Mouse (Mus musculus) myocyte (in vitro differentiated cells): Measurements from ENCODE around the gene Dclk2. TPM values are rescaled to one million over a fixed set of nuclear protein-coding genes. Genes with fewer than 3 reads are reported as not detected.

ENCODE experiments used
- H3K27me3 ChIP-seq: one replicate; pipeline ENCODE4 v1.6.1; 2011; ENCODE audit not compliant: control insufficient read depth, insufficient read depth, insufficient read length
- H3K36me3 ChIP-seq: one replicate; pipeline ENCODE4 v1.6.1; 2011; ENCODE audit not compliant: control insufficient read depth, insufficient read depth
- H3K4me2 ChIP-seq: one replicate; pipeline ENCODE4 v1.6.1; 2011; ENCODE audit warnings: low read depth, control low read depth
- H3K4me3 ChIP-seq: one replicate; pipeline ENCODE4 v1.5.1; 2011; ENCODE audit warnings: mild to moderate bottlenecking, control low read depth, moderate library complexity
- H3K79me2 ChIP-seq: one replicate; pipeline ENCODE4 v1.6.1; 2011; ENCODE audit not compliant: control insufficient read depth, insufficient read depth
- H3ac ChIP-seq: one replicate; pipeline ENCODE4 v1.6.1; 2011; ENCODE audit not compliant: control insufficient read depth, insufficient read length
- CEBPB ChIP-seq: IDR thresholded peaks from 2 replicates; pipeline ENCODE4 v1.6.1; 2011; ENCODE audit warnings: mild to moderate bottlenecking, moderate library complexity; ENCODE audit not compliant: poor library complexity, insufficient read depth, severe bottlenecking
- E2F4 ChIP-seq: IDR thresholded peaks from one replicate; pipeline ENCODE4 v1.6.1; 2011; ENCODE audit warnings: mild to moderate bottlenecking, control low read depth, moderate library complexity; ENCODE audit not compliant: insufficient read depth
- MAX ChIP-seq: IDR thresholded peaks from one replicate; pipeline ENCODE4 v1.6.1; 2011; ENCODE audit warnings: low read depth, mild to moderate bottlenecking, control low read depth
- MYOD1 ChIP-seq, 3 experiments: IDR thresholded peaks; one replicate each; pipeline ENCODE4 v1.6.1; 2011; ENCODE audit warnings: control low read depth in 2 of 3, low read depth in 2 of 3, mild to moderate bottlenecking in 2 of 3, moderate library complexity in 1 of 3; ENCODE audit not compliant: insufficient read length in 2 of 3, control insufficient read depth in 1 of 3
- MYOG ChIP-seq, 3 experiments: IDR thresholded peaks; one replicate each; pipeline ENCODE4 v1.6.1; 2011; ENCODE audit warnings: control low read depth in 2 of 3, low read depth in 2 of 3, mild to moderate bottlenecking in 2 of 3; ENCODE audit not compliant: insufficient read length in 2 of 3, control insufficient read depth in 1 of 3, insufficient read depth in 1 of 3
- POLR2A ChIP-seq: IDR thresholded peaks from one replicate; pipeline ENCODE4 v1.6.1; 2011; ENCODE audit warnings: low read depth, mild to moderate bottlenecking, control low read depth, moderate library complexity; ENCODE audit not compliant: insufficient read length
- POLR2AphosphoS2 ChIP-seq: IDR thresholded peaks from one replicate; pipeline ENCODE4 v1.6.1; 2011; ENCODE audit warnings: low read depth, control low read depth; ENCODE audit not compliant: insufficient read length
- REST ChIP-seq: IDR thresholded peaks from one replicate; pipeline ENCODE4 v1.6.1; 2011; ENCODE audit warnings: mild to moderate bottlenecking, control low read depth, moderate library complexity; ENCODE audit not compliant: insufficient read depth, insufficient read length
- SRF ChIP-seq: IDR thresholded peaks from one replicate; pipeline ENCODE4 v1.6.1; 2011; ENCODE audit warnings: low read depth; ENCODE audit not compliant: control insufficient read depth, insufficient read length
- TCF12 ChIP-seq: IDR thresholded peaks from one replicate; pipeline ENCODE4 v1.6.1; 2011; ENCODE audit warnings: mild to moderate bottlenecking, control low read depth; ENCODE audit not compliant: poor library complexity, insufficient read depth, severe bottlenecking
- TCF3 ChIP-seq: IDR thresholded peaks from one replicate; pipeline ENCODE4 v1.6.1; 2011; ENCODE audit warnings: low read depth, control low read depth; ENCODE audit not compliant: insufficient read length
- USF1 ChIP-seq: IDR thresholded peaks from one replicate; pipeline ENCODE4 v1.6.1; 2011; ENCODE audit warnings: low read depth, mild to moderate bottlenecking, control low read depth, moderate library complexity
- polyA plus RNA-seq: library from polyadenylated mRNA; unstranded; fragments of >200 nt; fragmentation: generic; extraction: Trizol; gene quantifications from one replicate; pipeline ENCODE4 v1.2.1, GENCODE M21; 2012; ENCODE audit warnings: missing spikeins

Dclk2 gene
- polyA plus RNA-seq, 1 experiment, result 1.8 TPM

DNA sequence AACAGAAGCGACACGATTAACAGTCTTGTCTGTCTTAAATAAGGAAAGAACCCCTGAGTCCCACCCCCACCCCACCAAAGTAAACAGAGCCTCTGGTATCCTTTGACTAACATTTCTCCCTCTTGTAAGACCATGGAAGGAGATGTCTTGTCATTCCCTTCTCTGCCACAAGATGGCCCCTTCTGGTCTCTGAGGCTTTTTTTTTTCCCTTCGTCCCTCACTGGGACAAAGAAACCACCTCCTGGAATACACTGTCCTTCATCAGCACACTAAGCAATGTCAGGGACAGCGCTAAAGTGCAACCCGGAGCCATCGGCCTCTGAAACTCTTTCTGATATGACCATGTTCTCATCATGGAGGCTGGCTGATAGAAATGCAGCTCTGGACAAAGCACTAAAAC lies 131.9 kb downstream of the Dclk2 start:
- H3K4me2 ChIP-seq, result no peak overlapping the region

GRCm38 (mm10) chr3:86787423-86788123 lies 133.1 kb downstream of the Dclk2 start:
- Histone ChIP-seq H3K27me3 (no peaks in the 10 kb centered on the region), H3K79me2 (no peaks in the 10 kb centered on the region), H3K4me2 (no peak overlapping the region), H3ac (no peak overlapping the region), H3K4me3 (no peak overlapping the region), H3K36me3 (no peaks in the 10 kb centered on the region)
- TF ChIP-seq MYOD1 (IDR thresholded peaks at IDR 0.05; ENCODE audit: control insufficient read depth in 1 of 3, insufficient read length in 2 of 3, low read depth in 2 of 3) (peak in 1 of 3 experiments; percentile 45), MYOG (IDR thresholded peaks at IDR 0.05; ENCODE audit: control insufficient read depth in 1 of 3, insufficient read depth in 1 of 3, insufficient read length in 2 of 3, low read depth in 2 of 3) (peak in 2 of 3 experiments; percentile 62 to 77), USF1 (no peak)

More for the DNA sequence above, 131.9 kb downstream of the Dclk2 start:
- Histone ChIP-seq H3K4me3 (no peak overlapping the region), H3K27me3 (no peaks in the 10 kb centered on the region), H3K79me2 (no peaks in the 10 kb centered on the region), H3ac (no peak overlapping the region), H3K36me3 (no peaks in the 10 kb centered on the region)
- TF ChIP-seq POLR2AphosphoS2 (no peak), SRF (no peak), MAX (no peak), USF1 (no peak), CEBPB (no peak), E2F4 (no peak), TCF12 (no peak), REST (no peak), TCF3 (no peak), MYOG (IDR thresholded peaks at IDR 0.05; ENCODE audit: control insufficient read depth in 1 of 3, insufficient read depth in 1 of 3, insufficient read length in 2 of 3, low read depth in 2 of 3) (no peak), POLR2A (no peak), MYOD1 (IDR thresholded peaks at IDR 0.05; ENCODE audit: control insufficient read depth in 1 of 3, insufficient read length in 2 of 3, low read depth in 2 of 3) (no peak)

- Histone ChIP-seq H3K4me3 (no peak overlapping the region), H3ac (no peak overlapping the region), H3K4me2 (no peak overlapping the region), H3K36me3 (no peaks in the 10 kb centered on the region), H3K79me2 (no peaks in the 10 kb centered on the region), H3K27me3 (no peaks in the 10 kb centered on the region)
- TF ChIP-seq CEBPB (peak; percentile 59; the same call in 1 of the 2 replicates), MAX (no peak), MYOD1 (IDR thresholded peaks at IDR 0.05; ENCODE audit: control insufficient read depth in 1 of 3, insufficient read length in 2 of 3, low read depth in 2 of 3) (no peak)
These were observed 133.8 kb downstream of the Dclk2 start for GRCm38 (mm10) chr3:86786845-86787351.

- no peaks in the 10 kb centered on the region for H3K79me2 ChIP-seq
- no peak overlapping the region for H3K4me2 ChIP-seq
- H3K27me3 ChIP-seq, result no peaks in the 10 kb centered on the region
- no peak overlapping the region for H3ac ChIP-seq
- H3K36me3 ChIP-seq, result no peaks in the 10 kb centered on the region
- no peak overlapping the region for H3K4me3 ChIP-seq
- TF ChIP-seq MYOG (IDR thresholded peaks at IDR 0.05; ENCODE audit: control insufficient read depth in 1 of 3, insufficient read depth in 1 of 3, insufficient read length in 2 of 3, low read depth in 2 of 3) (no peak), SRF (no peak), REST (no peak), E2F4 (no peak), POLR2A (no peak), TCF3 (no peak), CEBPB (no peak)
These were observed 134.4 kb downstream of the Dclk2 start for GRCm38 (mm10) chr3:86786280-86786679.

GRCm38 (mm10) chr3:86784930-86785329 lies 135.7 kb downstream of the Dclk2 start:
- Histone ChIP-seq H3K36me3 (no peaks in the 10 kb centered on the region), H3K4me2 (no peak overlapping the region), H3K79me2 (no peaks in the 10 kb centered on the region), H3ac (no peak overlapping the region), H3K27me3 (no peaks in the 10 kb centered on the region), H3K4me3 (no peak overlapping the region)
- TF ChIP-seq CEBPB, result no peak
- no peak for TF ChIP-seq SRF
